Mouse (Mus musculus) spleen, postnatal 14 days (tissue): ENCODE data around the gene Osbpl9.

Experiments
- DNase-seq, 2 experiments: peaks; one replicate each; pipeline ENCODE4 v3.0.0; 2021 to 2022; ENCODE audit warnings: low spot score in 2 of 2

The Osbpl9 gene

DNA sequence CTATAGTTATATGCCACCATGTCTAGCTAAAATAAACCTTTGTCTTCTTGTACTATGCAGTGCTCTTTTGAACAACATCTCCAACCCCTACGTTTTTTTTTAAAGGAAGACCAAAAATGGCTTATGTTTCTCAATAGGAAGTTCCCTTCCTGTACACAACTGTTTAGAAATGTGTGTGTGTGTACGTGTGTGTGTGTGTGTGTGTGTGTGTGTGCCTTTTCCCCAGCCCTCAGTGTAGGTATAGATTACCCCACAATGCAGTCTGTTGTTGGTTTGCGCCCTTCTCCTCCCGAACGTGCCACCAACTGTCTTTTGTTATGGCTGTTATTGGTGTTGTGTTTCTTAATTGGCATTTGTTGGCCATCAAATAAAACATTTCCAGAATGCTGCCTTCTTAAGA lies 5.5 kb upstream of the Osbpl9 start:
- no peak for DNase-seq

DNA sequence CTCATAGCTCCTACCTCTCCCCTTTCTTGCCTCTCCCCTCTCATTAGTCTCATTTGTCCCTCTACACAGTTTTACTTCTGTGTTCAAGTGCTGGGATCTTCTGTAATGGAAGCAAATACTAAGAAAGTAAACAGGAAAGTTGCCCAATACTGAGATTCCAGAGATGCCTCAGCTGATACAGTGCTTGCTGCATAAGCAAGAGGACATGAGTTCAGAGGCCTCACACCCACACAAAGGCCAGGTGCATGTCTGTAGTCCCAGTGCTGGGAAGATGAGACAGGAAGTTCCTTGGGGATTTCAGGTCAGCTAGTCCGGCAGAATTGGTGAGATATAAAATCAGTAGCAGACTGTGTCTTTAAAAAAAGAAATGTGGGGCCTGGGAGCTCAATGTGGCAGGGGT lies 2.3 kb upstream of the Osbpl9 start:
- no peak for DNase-seq

DNA sequence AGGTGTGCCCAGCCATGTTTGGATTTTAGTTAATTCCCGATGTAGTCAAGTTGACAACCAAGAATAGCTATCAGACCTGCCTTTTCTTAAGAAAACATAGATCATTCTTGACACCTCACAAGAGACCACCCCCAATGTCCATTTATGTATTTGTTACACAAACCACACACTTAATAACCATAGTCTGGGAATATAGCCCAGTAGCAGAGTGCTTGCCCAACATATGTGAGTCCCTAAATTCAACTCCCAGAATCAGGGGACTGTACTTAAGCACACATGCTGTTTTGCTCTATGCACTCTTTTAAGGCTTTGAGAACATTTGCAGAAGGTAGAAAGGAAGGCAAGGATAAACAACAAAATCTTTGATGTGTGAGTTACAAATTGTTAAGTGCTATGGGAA lies 1.9 kb upstream of the Osbpl9 start:
- DNase-seq, result no peak

DNA sequence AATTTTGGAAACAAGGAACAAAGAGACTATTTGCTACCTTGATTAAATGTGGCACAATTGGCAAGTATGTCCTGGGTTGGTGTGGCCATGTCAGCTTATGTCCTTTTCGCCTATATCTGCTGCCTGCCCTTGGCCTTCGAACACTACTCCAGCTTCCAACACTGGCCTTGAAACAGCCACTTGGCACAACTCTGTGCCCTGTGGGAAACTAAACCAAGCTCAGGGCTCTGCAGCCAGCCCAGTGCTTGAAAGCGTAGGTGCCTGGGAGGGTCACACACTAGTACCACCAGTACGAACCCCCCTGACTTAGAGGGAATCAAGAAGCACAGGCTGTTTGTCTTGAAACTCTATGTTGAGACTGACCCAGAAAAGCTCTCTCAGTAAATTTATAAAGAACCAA lies 3.0 kb downstream of the Osbpl9 start:
- DNase-seq, result no peak

DNA sequence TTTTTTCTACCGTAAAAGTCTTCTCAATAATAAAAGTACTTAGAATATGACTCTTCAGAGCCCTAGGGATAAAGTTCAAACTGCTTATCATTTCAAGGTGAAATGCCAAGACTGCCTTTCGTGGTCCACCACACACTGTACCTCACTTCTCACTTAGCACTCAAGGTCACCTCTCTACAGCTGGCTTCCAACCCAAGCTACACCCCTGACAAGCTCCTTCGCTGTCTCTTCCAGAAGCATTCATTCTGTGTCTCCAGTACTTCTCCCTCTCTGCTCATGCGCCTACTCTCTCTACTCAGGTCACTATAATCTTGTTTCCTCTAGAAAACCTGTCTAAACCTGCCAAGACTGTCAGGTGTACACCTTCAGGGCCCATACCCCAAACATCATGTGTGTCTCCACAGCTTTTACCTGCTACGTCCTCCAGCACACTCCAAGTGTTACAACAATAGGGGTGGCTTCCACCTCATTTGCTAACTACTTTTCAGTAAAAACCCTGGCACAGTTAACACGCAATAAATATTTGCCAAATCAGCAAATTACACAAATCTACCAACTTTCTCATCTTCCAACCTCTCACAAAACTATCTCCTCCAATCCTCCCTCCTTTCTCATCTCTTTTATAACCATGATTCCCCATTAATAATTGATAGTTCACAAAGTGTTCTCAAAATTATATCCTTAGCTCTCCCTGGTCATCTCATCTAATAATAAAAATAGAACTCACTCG lies 6.0 kb downstream of the Osbpl9 start:
- DNase-seq, result no peak

DNA sequence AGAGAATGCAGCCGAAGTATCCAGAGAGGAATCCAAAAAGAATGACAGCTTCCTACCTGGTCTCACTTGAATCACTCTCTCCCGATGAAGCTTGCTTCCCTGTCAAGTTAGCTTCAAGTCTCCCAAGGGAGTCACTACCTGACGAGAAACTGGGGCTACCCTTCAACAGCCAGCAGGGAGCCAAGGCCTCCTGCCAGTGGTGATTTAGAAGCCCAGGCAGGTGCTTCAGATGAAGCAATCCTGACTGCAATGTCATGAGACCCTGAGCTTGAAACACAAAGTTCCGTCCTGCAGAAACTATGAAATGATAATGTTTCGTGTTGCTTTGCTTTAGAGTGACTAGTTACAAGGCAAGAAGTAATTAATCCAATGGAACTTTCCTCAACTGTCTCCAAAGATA lies 8.2 kb downstream of the Osbpl9 start:
- no peak for DNase-seq

DNA sequence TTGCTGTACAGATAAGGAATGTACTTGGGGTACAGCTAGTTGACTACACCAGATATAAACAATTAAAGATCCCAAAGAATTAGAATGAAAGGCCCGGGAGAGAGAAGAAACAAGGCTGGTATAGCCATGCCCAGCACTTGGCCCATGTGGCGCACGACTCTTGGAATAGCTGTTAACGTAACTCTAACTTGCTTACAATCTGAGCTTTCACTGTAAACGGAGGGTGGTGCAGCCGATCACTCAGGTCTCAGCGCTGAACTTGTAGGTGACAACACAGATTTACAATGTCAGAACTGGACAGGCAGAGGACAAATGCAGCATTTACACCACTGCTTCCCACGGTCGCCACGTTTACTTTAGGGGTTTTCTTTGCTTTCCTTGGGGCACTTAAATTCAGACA lies 10.5 kb downstream of the Osbpl9 start:
- no peak for DNase-seq

DNA sequence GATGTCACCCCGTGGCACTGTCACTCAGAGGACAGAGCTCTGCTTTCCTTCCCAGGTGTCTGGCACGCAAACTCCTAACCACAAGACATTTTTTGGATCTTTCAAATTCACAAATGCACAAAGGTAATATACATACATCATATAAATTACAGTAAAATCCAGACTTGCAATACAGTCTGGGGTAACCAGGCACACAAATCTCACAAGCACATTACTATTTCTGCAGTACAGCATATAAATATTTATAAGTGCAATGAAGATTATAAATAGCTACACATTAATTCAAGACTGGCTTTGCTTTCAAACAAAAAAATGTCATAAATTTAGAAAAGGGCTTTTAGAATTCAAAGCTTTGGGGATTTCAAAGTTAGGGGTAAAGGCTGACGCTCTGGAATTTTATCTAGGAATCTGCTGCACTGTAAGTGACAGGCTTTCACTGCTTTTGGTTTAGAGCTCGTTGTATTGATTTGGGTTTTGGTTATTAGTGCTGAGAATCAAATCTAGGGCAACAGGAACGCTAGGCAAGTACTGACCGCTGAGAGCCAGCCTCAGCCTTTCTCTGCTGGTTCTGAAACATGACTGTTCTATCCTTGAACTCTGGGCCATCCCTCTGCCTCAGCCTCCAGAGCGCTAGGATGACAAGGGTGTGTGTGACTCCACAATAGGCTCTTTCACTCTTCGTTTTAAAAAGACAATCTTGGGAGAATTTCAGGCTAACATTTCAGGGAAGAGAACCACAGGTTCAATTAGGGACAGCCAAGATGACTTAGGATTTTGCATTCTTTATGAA lies 16.3 kb downstream of the Osbpl9 start:
- DNase-seq, result no peak

DNA sequence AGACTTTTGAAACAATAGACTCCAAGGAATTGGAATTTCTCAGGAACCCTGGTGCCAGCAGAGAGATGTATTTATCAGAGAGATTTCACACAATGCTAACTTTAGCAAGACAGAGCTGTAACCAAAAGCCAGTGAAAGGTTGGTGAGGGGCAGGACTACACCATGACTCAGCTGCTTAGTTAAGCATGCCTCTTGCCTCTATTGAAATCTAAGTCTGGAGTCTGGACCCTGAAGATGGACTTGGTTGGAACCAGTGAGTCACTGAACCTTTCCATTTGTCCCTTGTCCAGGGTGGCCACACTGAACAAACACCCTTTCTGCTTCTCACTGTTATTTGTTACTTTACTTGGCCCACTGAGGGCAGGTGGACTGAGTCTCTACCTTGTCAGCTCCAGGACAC lies 26.4 kb downstream of the Osbpl9 start:
- DNase-seq, result no peak

DNA sequence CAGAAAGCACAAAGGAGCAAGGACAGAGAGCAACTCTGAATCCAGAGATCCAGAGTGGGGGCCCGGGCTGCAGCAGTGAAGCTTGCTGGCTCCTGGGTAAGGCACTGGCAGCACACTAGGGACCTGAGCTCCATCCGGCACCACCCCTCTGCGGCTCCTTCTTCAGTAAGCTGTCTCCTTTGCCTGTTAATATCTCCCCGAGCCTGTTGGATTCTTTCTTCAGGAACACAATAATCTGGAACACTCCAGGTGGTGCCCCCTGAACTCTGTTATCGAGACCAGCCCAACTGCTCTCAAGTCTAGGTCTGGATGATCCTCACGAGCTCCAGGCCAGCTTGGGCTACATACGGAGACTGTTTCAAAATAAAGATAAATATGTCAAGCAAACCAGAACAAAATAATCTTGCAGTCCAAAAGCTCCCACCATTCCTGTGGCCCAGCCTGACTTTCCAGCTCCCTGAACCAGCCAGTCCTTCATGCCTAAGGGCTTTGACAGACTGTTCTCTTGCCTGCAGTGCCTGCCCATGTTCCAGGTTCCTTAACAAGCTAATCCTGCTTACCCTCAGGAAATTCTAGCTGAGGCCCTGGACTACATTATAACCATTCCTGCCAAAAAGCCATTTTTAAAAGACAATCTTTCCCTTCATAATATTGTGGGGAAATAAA lies 28.2 kb downstream of the Osbpl9 start:
- no peak for DNase-seq

DNA sequence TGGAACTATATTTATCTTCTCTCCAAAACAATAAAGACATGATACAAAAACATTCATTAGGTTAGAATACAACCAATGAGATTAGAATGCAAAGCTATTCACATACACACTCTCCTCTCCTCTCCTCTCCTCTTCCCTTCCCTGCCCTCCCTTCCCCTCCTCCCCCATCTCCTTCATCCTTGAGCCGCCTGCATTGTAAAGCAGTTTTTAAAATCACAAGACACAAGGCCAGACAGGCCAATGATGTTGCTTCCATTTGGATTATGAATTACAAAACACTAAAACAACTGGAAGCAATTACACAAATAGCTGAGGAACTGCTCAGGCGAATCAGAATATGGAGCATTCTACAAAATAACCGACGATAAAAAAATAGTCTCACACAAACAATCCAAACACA lies 28.7 kb downstream of the Osbpl9 start:
- no peak for DNase-seq

DNA sequence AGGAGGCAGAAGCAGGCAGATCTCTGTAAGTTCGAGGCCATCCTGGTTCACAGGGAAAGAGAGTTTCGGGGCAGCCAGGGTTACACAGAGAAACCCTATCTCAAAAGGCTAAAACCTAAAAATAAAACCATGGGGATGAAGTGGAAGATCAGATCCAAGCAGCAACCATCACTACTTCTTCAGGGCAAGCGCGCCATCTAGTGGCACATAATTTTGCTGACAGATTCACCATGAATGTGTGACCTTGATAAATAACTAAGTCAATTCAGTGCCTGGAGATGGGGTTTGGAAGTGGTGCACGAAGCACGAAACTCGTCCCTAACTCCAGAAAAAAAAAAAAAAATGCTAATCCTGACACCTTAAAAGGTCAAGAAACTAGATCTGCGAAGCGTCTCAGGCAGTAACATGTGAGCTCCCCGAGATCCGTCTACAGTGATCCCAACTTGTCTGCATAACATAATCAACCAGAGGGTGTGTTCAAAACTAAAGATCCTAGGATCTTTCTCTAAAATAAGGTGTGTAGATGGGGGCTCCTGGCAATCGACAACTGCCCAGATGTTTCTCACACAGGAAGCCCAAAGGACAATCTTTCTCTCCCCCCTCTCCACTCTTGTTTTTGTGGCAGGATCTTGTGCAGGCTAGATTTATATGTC lies 36.4 kb downstream of the Osbpl9 start:
- peak; percentile 48 to 68 for DNase-seq

DNA sequence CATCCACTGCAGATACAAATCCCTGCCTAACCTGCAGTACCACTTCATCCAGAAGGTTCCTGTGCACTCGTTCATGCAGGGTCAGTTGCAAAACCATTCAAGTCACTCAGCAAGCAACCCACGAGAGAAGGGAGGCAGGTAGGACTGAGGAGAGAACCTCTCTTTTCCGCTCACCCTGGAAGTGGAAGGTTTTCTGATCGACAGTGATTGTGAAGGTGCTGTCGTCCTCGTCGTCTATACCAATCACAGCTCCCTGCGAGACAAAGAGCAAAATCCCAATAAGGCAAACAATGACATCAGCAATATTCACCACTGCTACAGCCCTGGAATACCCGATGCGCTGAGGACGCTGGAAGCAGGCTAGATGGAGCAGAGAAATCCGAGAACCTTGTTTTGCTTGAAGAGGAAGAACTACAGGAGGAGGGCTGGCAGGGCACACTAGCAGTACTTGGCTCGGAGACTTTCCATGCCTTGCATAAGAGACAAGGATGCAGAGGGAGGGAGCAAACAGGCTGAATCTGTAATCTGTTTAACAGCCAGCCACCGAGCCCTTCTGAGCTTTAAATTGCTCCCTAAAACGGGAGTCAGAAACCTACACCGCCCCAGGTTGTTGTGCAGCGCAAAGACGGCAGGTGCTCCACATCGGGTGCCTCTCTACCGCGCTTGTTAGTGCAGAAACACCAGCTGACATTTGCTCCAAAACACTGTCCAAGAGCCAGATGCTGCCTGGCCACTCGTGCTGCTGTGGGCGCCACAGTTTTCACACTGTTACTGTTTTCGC lies 45.4 kb downstream of the Osbpl9 start:
- no peak for DNase-seq

DNA sequence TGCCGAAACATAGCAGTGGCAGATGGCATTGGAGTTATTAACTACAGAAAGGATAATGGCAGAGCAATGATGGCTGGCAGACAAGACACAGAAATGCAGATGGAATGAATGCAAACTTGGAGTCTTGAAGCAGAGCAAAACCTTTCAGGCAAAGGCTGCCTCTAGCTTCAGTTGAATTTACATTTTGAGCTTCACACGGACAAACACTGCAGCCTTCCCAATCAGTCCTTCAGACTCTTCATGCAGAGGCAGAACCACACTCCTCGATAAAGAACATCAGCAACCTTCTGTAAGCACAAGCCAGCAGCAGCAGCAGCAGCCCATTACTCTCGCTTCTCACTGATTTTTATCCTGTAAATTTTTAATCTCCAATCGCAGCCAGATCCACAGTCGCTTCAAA lies 46.0 kb downstream of the Osbpl9 start:
- DNase-seq, result no peak

DNA sequence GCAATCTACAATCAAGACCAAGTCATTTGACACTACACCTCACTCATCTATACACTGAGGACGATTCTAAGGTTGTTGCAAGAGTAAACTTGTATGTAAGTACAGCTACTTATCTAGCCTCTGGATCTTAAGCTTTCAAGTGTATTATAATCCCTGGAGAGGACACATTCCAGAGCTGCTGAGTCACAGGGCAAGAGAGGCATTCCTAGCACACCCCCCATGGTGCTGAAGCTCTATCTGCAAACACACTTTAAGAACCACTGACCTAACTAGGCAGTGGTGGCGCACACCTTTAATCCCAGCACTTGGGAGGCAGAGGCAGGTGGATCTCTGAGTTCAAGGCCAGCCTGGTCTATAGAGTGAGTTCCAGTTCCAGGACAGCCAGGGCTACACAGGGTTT lies 51.9 kb downstream of the Osbpl9 start:
- no peak for DNase-seq

DNA sequence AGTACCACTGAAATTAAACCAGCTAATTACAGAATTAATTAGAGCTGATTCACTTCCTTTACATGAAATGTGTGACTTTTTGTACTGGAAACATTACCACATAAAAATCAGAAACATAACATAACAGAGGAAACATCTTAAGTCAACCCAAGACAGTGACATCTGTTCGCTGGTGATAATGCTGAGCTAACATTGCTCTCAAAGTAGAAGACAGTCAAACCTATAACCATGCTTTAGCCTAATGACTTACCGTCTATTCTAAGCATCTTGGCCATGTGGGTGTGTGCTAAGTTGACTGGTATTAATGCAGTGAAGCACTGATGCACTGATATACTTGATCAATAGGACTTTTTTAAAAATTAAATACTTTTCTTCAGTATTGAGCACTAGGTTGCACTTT lies 52.7 kb downstream of the Osbpl9 start:
- no peak for DNase-seq

DNA sequence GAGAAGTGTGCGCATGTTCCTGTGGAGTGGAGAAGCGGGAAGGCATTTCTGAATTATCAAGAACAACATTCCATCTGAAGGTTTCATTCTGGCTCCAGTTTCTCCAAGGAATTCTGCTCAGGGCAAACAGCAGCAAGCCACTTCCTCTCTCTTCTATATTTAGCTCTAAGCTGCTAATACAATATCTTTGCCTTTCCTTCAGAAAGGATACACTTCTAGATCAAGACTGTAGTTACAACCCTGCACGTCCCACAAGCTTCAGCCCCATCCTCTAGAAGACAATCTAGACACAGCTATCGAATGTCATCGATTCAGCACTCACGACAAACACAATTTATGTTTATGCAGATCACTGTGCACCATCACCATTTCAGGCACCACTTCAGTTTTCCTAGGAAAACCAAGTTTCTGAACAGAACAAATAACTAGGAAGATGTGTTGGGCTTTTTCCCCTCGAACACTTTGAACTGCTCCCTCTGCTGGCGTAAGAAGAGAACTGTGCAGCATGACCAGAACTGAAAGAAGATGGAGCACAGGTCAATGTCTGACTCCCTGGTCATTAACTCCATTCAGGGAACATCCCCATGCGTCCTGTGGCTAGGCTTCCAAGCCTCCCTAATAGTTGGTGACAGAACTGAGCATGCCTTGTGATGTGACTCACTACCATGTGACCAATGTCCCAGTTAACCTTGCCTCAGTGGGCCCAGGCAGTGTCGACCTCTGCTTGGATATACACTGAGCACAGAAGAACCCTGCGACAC lies 54.6 kb downstream of the Osbpl9 start:
- DNase-seq, result peak in 1 of 2 experiments; percentile 16

DNA sequence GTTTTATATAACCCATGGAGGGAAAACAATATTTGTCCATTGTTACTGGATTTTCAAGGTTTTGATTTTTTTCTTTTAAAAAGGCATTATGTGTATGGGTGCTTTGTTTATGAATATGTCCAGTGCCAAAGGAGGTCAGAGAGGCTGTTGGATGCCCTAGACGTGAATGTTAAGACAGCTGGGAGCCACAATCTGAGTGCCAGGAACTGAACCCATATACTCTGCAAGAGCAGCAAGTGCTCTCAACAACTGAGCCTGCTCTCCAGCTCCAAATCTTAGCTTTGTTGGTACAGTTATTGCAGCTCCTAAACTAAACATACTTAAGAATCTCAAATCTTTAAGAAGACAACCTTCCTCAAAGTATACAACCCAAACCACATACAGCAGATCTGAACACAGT lies 59.0 kb downstream of the Osbpl9 start:
- DNase-seq, result no peak

DNA sequence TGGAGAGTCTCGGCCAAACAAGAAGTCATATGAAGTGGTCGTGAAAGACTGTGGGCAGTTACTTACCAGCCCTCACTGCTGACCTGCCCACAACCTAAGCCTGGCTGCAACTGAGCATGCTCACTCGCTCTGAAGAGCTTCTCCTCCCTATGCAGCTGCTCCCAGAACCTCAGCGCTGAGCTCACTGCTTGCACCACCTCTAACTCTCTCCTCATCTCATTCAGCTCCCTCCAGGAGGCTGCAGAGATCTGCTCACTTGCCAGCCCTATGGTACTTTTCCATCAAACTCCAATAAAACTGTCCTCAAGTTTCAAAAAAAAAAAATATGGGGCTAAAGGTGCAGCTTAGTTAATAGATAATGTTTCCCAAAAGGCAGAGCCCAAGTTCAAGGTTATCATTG lies 63.5 kb downstream of the Osbpl9 start:
- DNase-seq, result no peak

DNA sequence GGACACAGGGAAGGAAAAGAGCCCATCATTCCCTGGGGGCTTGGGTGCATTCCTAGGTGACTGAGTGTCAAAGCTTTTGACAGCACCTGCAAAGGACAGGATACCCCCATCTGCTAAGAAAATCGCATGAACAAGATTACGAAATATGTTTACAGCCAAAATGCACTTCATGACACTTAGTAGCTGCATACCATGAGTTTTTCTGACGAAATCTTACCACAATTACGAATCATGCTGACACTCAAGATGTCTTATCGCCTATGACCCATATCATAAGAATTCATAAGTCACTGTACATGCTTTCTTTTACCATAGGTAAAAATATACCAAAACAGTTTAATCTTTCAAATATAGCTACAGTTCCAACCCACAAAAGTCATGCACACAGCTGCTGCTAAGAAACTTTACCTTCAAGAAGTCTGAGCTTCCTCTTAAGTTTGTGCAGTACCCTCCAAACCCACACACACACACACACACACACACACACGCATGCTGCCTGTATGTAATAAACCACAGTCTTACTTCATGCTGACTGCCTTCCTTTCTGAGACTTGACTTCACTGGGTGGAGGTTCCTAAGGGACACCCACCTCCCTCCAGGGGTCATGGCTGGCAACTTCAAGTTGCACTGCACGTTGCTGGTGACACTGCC lies 65.5 kb downstream of the Osbpl9 start:
- DNase-seq, result peak; percentile 9 to 30
